Mouse (Mus musculus) erythroblast, embryonic 14.5 days (primary cell): ENCODE data around the gene Ier5l.

Experiments used
- GATA1 ChIP-seq: IDR thresholded peaks from 2 replicates; pipeline ENCODE4 v1.6.1; 2012; ENCODE audit warnings: low read length, inconsistent platforms, mixed read lengths
- TAL1 ChIP-seq: IDR thresholded peaks from 3 replicates; pipeline ENCODE4 v1.6.1; 2012; ENCODE audit warnings: low read length, inconsistent platforms, mixed read lengths

DNA sequence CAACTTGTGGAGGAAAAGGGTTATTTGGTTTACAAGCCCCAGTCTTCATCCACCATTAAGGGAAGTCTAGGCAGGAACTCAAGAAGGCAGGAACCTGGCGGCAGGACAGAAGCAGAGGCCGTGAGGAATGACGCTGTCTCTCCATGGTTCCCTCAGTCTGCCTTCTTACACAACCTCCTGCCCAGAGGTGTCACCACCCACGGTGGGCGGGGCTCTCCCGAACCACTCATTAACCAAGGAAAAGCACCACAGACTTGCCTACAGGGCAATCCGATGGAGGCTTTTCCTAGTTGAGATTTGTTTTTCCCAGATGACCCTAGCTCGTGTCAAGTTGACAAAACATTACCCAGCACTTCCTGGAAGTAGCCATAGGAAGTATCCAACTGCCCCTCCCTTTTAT is 49.7 kb upstream of the Ier5l start:
- TF ChIP-seq GATA1 (no peak), TAL1 (no peak)
